Mouse (Mus musculus) CH12.LX (cell line): Measurements from ENCODE around the gene Lpxn. TPM values are rescaled to one million over a fixed set of nuclear protein-coding genes. Genes with fewer than 3 reads are reported as not detected.

Experiments used
- DNase-seq: peaks from one replicate; pipeline ENCODE4 v3.0.0-alpha.2; 2013; ENCODE audit errors: extremely low read depth
- H3K27ac ChIP-seq: 2 replicates; pipeline ENCODE4 v1.5.1; 2012; ENCODE audit warnings: low read depth, mild to moderate bottlenecking, control low read depth, moderate library complexity; ENCODE audit not compliant: insufficient read depth
- H3K27me3 ChIP-seq: replicated peaks from 2 replicates; pipeline ENCODE3; 2012; ENCODE audit warnings: inconsistent platforms
- H3K36me3 ChIP-seq, 2 experiments: replicated peaks in 1 of 2; 2 replicates each; pipeline versions ENCODE3 to v1.6.1; 2012; ENCODE audit warnings: inconsistent platforms in 1 of 2, low read length in 1 of 2, mild to moderate bottlenecking in 1 of 2, mixed read lengths in 1 of 2, moderate library complexity in 1 of 2; ENCODE audit not compliant: control insufficient read depth in 1 of 2, insufficient read depth in 1 of 2
- H3K4me1 ChIP-seq, 2 experiments: 2 replicates each; pipeline ENCODE4 v1.6.1; 2012; ENCODE audit warnings: inconsistent platforms in 1 of 2, moderate library complexity in 1 of 2; ENCODE audit not compliant: insufficient read depth in 2 of 2, control insufficient read depth in 1 of 2
- H3K4me2 ChIP-seq: 2 replicates; pipeline ENCODE4 v1.6.1; 2012; ENCODE audit warnings: low read depth, mild to moderate bottlenecking, control low read depth; ENCODE audit not compliant: poor library complexity, insufficient read depth, severe bottlenecking
- H3K4me3 ChIP-seq, 3 experiments: fragments of 150-350 bp in 1 of 3; sonication (generic) in 1 of 3; replicated peaks in 1 of 3; 2 replicates each; pipeline versions ENCODE3 to v1.5.1; 2011 to 2012; ENCODE audit warnings: low read depth in 2 of 3, low read length in 2 of 3, mild to moderate bottlenecking in 2 of 3, moderate library complexity in 2 of 3, control low read depth in 1 of 3, improper control_type of control experiment in 1 of 3, inconsistent platforms in 1 of 3, mixed read lengths in 1 of 3; ENCODE audit not compliant: poor library complexity in 1 of 3
- H3K79me2 ChIP-seq: replicated peaks from 2 replicates; pipeline ENCODE4 v1.6.1; 2012; ENCODE audit warnings: mild to moderate bottlenecking, moderate library complexity; ENCODE audit not compliant: control insufficient read depth, poor library complexity, insufficient read depth, severe bottlenecking; ENCODE audit errors: extremely low read depth
- H3K9ac ChIP-seq: 2 replicates; pipeline ENCODE4 v1.6.1; 2012; ENCODE audit warnings: low read depth, mild to moderate bottlenecking, control low read depth, moderate library complexity; ENCODE audit not compliant: insufficient read depth
- H3K9me3 ChIP-seq: replicated peaks from 2 replicates; pipeline ENCODE3; 2012; ENCODE audit warnings: low read length, inconsistent platforms, mixed read lengths
- BHLHE40 ChIP-seq: IDR thresholded peaks from 2 replicates; pipeline ENCODE4 v1.6.1; 2011; ENCODE audit warnings: mild to moderate bottlenecking, low read depth, low read length, improper control_type of control experiment
- CHD1 ChIP-seq: IDR thresholded peaks from 2 replicates; pipeline ENCODE4 v1.6.1; 2012; ENCODE audit warnings: low read depth, low read length, improper control_type of control experiment, inconsistent platforms
- CHD2 ChIP-seq: IDR thresholded peaks from 2 replicates; pipeline ENCODE4 v1.6.1; 2011; ENCODE audit warnings: low read length, improper control_type of control experiment
- CTCF ChIP-seq, 2 experiments: IDR thresholded peaks in 1 of 2; conservative IDR thresholded peaks in 1 of 2; 2 replicates each; pipeline ENCODE4 v1.5.1; 2011 to 2012; ENCODE audit warnings: low read depth in 2 of 2, low read length in 2 of 2, improper control_type of control experiment in 1 of 2, inconsistent platforms in 1 of 2, mild to moderate bottlenecking in 1 of 2, moderate library complexity in 1 of 2
- EP300 ChIP-seq: IDR thresholded peaks from 2 replicates; pipeline ENCODE4 v1.6.1; 2011; ENCODE audit warnings: low read length, improper control_type of control experiment
- GABPA ChIP-seq: IDR thresholded peaks from 2 replicates; pipeline ENCODE4 v1.6.1; 2012; ENCODE audit warnings: low read depth, low read length, improper control_type of control experiment, inconsistent platforms; ENCODE audit not compliant: insufficient replicate concordance
- HCFC1 ChIP-seq: IDR thresholded peaks from 2 replicates; pipeline ENCODE4 v1.6.1; 2012; ENCODE audit warnings: low read depth, mild to moderate bottlenecking, inconsistent platforms, low read length, improper control_type of control experiment
- IRF4 ChIP-seq: IDR thresholded peaks from 2 replicates; pipeline ENCODE4 v1.6.1; 2014; ENCODE audit warnings: low read depth, mild to moderate bottlenecking, inconsistent platforms, low read length, improper control_type of control experiment
- JUN ChIP-seq: IDR thresholded peaks from 2 replicates; pipeline ENCODE4 v1.6.1; 2011; ENCODE audit warnings: low read depth, mild to moderate bottlenecking, low read length, improper control_type of control experiment, moderate library complexity; ENCODE audit not compliant: insufficient read depth
- JUND ChIP-seq: conservative IDR thresholded peaks from 2 replicates; pipeline ENCODE4 v1.6.1; 2011; ENCODE audit warnings: low read depth, low read length, improper control_type of control experiment
- KAT2A ChIP-seq: IDR thresholded peaks from 2 replicates; pipeline ENCODE4 v1.6.1; 2012; ENCODE audit warnings: low read length, improper control_type of control experiment, inconsistent platforms; ENCODE audit not compliant: insufficient replicate concordance
- MAFK ChIP-seq: IDR thresholded peaks from 2 replicates; pipeline ENCODE4 v1.6.1; 2011; ENCODE audit warnings: low read length, improper control_type of control experiment; ENCODE audit not compliant: insufficient replicate concordance
- MAX ChIP-seq: IDR thresholded peaks from 2 replicates; pipeline ENCODE4 v1.6.1; 2011; ENCODE audit warnings: low read length, improper control_type of control experiment
- MAZ ChIP-seq: IDR thresholded peaks from 2 replicates; pipeline ENCODE4 v1.6.1; 2012; ENCODE audit warnings: low read depth, mild to moderate bottlenecking, inconsistent platforms, low read length, improper control_type of control experiment, moderate library complexity
- MEF2A ChIP-seq: IDR thresholded peaks from 2 replicates; pipeline ENCODE4 v1.6.1; 2014; ENCODE audit warnings: low read depth, mild to moderate bottlenecking, inconsistent platforms, low read length, improper control_type of control experiment, borderline replicate concordance
- MXI1 ChIP-seq: IDR thresholded peaks from 2 replicates; pipeline ENCODE4 v1.6.1; 2011; ENCODE audit warnings: mild to moderate bottlenecking, low read depth, low read length, improper control_type of control experiment
- MYC ChIP-seq: IDR thresholded peaks from 2 replicates; pipeline ENCODE4 v1.6.1; 2011; ENCODE audit warnings: low read depth, mild to moderate bottlenecking, improper control_type of control experiment, low read length
- NELFE ChIP-seq: IDR thresholded peaks from 2 replicates; pipeline ENCODE4 v1.6.1; 2011; ENCODE audit warnings: low read depth, low read length, improper control_type of control experiment
- NRF1 ChIP-seq: IDR thresholded peaks from 2 replicates; pipeline ENCODE4 v1.6.1; 2014; ENCODE audit warnings: low read depth, mild to moderate bottlenecking, inconsistent platforms, low read length, improper control_type of control experiment, moderate library complexity
- PAX5 ChIP-seq: IDR thresholded peaks from 2 replicates; pipeline ENCODE4 v1.6.1; 2012; ENCODE audit warnings: low read length, inconsistent platforms, mixed read lengths
- POLR2A ChIP-seq: IDR thresholded peaks from 2 replicates; pipeline ENCODE4 v1.6.1; 2011; ENCODE audit warnings: low read depth, mild to moderate bottlenecking, improper control_type of control experiment, low read length
- POLR2AphosphoS2 ChIP-seq: IDR thresholded peaks from 2 replicates; pipeline ENCODE4 v1.6.1; 2011; ENCODE audit warnings: low read depth, low read length, improper control_type of control experiment
- RAD21 ChIP-seq: IDR thresholded peaks from 2 replicates; pipeline ENCODE4 v1.6.1; 2011; ENCODE audit warnings: low read depth, mild to moderate bottlenecking, low read length, improper control_type of control experiment, moderate library complexity
- SIN3A ChIP-seq: IDR thresholded peaks from 2 replicates; pipeline ENCODE4 v1.6.1; 2012; ENCODE audit warnings: low read length, improper control_type of control experiment, inconsistent platforms
- SMC3 ChIP-seq: IDR thresholded peaks from 2 replicates; pipeline ENCODE4 v1.6.1; 2011; ENCODE audit warnings: low read depth, low read length, improper control_type of control experiment
- TBP ChIP-seq: conservative IDR thresholded peaks from 2 replicates; pipeline ENCODE4 v1.6.1; 2011; ENCODE audit warnings: low read depth, low read length, improper control_type of control experiment
- TCF12 ChIP-seq: IDR thresholded peaks from 2 replicates; pipeline ENCODE4 v1.6.1; 2014; ENCODE audit warnings: low read depth, mild to moderate bottlenecking, inconsistent platforms, low read length, improper control_type of control experiment
- USF1 ChIP-seq: IDR thresholded peaks from 2 replicates; pipeline ENCODE4 v1.6.1; 2014; ENCODE audit warnings: low read depth, mild to moderate bottlenecking, inconsistent platforms, low read length, improper control_type of control experiment
- ZC3H11A ChIP-seq: IDR thresholded peaks from 2 replicates; pipeline ENCODE4 v1.6.1; 2012; ENCODE audit warnings: low read depth, mild to moderate bottlenecking, inconsistent platforms, low read length, improper control_type of control experiment
- ZMIZ1 ChIP-seq: IDR thresholded peaks from 2 replicates; pipeline ENCODE4 v1.6.1; 2012; ENCODE audit warnings: low read depth, mild to moderate bottlenecking, inconsistent platforms, low read length, improper control_type of control experiment
- ZNF384 ChIP-seq: IDR thresholded peaks from 2 replicates; pipeline ENCODE4 v1.6.1; 2012; ENCODE audit warnings: low read depth, low read length, improper control_type of control experiment, inconsistent platforms
- dilution Hi-C: fragments of 300-500 bp; cut with MboI; formaldehyde crosslinking; loops from 2 replicates; pipeline ENCODE4 v1.14.3; 2020; ENCODE audit warnings: low sequenced_read_pairs; ENCODE audit not compliant: extremely low pct_unique_long_range_greater_than_20kb, extremely low pct_ligation_motif_present
- in situ Hi-C: fragments of 300-500 bp; cut with MboI; formaldehyde crosslinking; loops from 3 replicates; pipeline ENCODE4 v1.14.3; 2019; ENCODE audit warnings: low sequenced_read_pairs, low pct_ligation_motif_present, low pct_unique_long_range_greater_than_20kb, mixed read lengths
- polyA plus RNA-seq: library from polyadenylated mRNA; unstranded; fragments of >175 nt; gene quantifications from 2 replicates; pipeline ENCODE4 v1.2.1, GENCODE M21; 2012; ENCODE audit warnings: low read depth; ENCODE audit not compliant: insufficient read length
- total RNA-seq, 2 experiments: library from RNA; depleted of rRNA; stranded (reverse); fragments of 300-350 nt in 1 of 2; fragments of >200 nt in 1 of 2; gene quantifications; 2 replicates each; pipeline ENCODE4 v1.2.3; 2012 to 2014

The Lpxn gene
- total and polyA plus RNA-seq, 3 experiments: 39.2 to 140 (median 66.4) TPM

GRCm38 (mm10) chr19:12796328-12796931 is 437 bp downstream of the Lpxn start (continued):
- TF ChIP-seq POLR2A (peak; percentile 29; the same call in 1 of the 2 replicates), IRF4 (peak; percentile 99), ZMIZ1 (peak; percentile 78), KAT2A (no peak), NELFE (peak; percentile 75), MEF2A (peak; percentile 94; the same call in 1 of the 2 replicates), MAFK (peak; percentile 90), JUND (peak; percentile 92), MAZ (no peak; the same call in none of the 2 replicates), NRF1 (peak; percentile 50; the same call in 1 of the 2 replicates), SIN3A (peak; percentile 74), CHD2 (peak; percentile 81), TCF12 (peak; percentile 93)
- TF ChIP-seq, all 38 proteins: peak for 22

- H3K4me2 ChIP-seq: peak overlapping the region; percentile 77; the same call in 1 of the 2 replicates
- H3K27ac ChIP-seq: peak overlapping the region; percentile 97
- DNase-seq: peak; percentile 54
These were observed 1.1 kb downstream of the Lpxn start for GRCm38 (mm10) chr19:12797071-12797470.

GRCm38 (mm10) chr19:12798404-12798803 is 2.4 kb downstream of the Lpxn start:
- Histone ChIP-seq H3K27ac (peak overlapping the region; percentile 95), H3K27me3 (no peaks in the 10 kb centered on the region), H3K79me2 (peaks cover 21% of the 10 kb centered on the region), H3K4me1 (peaks cover 0 to 7% of the 10 kb centered on the region in 2 experiments; a peak in 1 of 4 replicates), H3K36me3 (peaks cover 0 to 2% of the 10 kb centered on the region in 2 experiments), H3K9me3 (no peaks in the 10 kb centered on the region), H3K4me3 (peak overlapping the region; percentile 61 to 85 (median 82)), H3K4me2 (peak overlapping the region; percentile 76), H3K9ac (peak overlapping the region; percentile 95)
- in situ Hi-C loops (no loop called here), dilution Hi-C loops (no loop called here)
- peak; percentile 82 for DNase-seq
- TF ChIP-seq GABPA: no peak
- TF ChIP-seq SIN3A: peak; percentile 76
- no peak for TF ChIP-seq NRF1
- TF ChIP-seq USF1: no peak
- no peak for TF ChIP-seq MYC
- no peak for TF ChIP-seq JUND
- TF ChIP-seq MEF2A: no peak; the same call in 1 of the 2 replicates
- peak; percentile 51; the same call in 1 of the 2 replicates for TF ChIP-seq MAX
- TF ChIP-seq POLR2A: peak; percentile 75
- TF ChIP-seq HCFC1: no peak
- TF ChIP-seq POLR2AphosphoS2: no peak
- TF ChIP-seq JUN: no peak
- TF ChIP-seq EP300: no peak
- TF ChIP-seq MXI1: peak; percentile 23; the same call in 1 of the 2 replicates
- no peak for TF ChIP-seq CHD2
- no peak for TF ChIP-seq PAX5
- TF ChIP-seq CHD1: 0 out of 2 replicates have a peak, but pooled peaks have one; percentile 3
- TF ChIP-seq ZC3H11A: no peak

More at GRCm38 (mm10) chr19:12797071-12797470, 1.1 kb downstream of the Lpxn start:
- in situ Hi-C loops (no loop called here), dilution Hi-C loops (no loop called here)
- no peaks in the 10 kb centered on the region for H3K36me3 ChIP-seq
- peak overlapping the region; percentile 95 for H3K9ac ChIP-seq
- H3K27me3 ChIP-seq: no peaks in the 10 kb centered on the region
- peaks cover 20% of the 10 kb centered on the region for H3K79me2 ChIP-seq
- H3K9me3 ChIP-seq: no peaks in the 10 kb centered on the region
- peak overlapping the region; percentile 58 to 85 (median 80) for H3K4me3 ChIP-seq
- no peaks in the 10 kb centered on the region for H3K4me1 ChIP-seq
- TF ChIP-seq BHLHE40 (peak; percentile 56; the same call in 1 of the 2 replicates), CHD1 (no peak), CTCF (conservative IDR thresholded peaks at IDR 0.05 in 1 of 2, IDR thresholded peaks at IDR 0.05 in 1 of 2; ENCODE audit: low read depth in 2 of 2, low read length in 2 of 2) (peak in 1 of 2 experiments; percentile 69; a peak in 2 of 4 replicates), TBP (no peak), MYC (0 out of 2 replicates have a peak, but pooled peaks have one; percentile 40), RAD21 (peak; percentile 77), SMC3 (peak; percentile 56), ZNF384 (no peak)
